Mouse (Mus musculus) stomach, postnatal 0 days (tissue): ENCODE results near the gene Parp16.

ENCODE experiments used
- CTCF ChIP-seq: IDR thresholded peaks from 2 replicates; pipeline ENCODE4 v1.5.1; 2016; ENCODE audit warnings: antibody characterized with exemption, low read depth, mild to moderate bottlenecking, moderate library complexity
- EP300 ChIP-seq: optimal IDR thresholded peaks from 2 replicates; pipeline ENCODE3; 2016; ENCODE audit warnings: antibody characterized with exemption

DNA sequence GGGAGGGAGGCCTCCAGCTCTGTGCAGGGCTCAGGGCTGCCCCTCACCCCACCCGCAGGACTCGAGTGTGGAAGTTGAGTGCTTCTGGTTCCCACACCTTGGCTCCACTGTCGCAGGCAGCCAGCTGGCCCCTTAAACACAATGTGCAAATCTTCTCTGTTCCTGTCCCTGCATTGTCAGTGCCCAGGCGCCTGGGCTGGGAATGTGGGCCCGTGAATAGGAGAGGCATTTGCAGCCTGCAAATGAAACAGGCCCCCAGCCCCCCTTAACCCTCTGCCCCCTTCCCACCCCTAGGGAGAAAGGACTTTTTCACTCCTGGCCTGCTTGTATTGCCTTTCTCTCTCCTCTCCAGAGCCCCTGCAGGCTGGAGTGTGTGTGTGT, 41.8 kb upstream of the Parp16 start:
- TF ChIP-seq CTCF: no peak
- no peak for TF ChIP-seq EP300
